Mouse (Mus musculus) E14TG2a.4 (cell line): ENCODE results near the gene Agap1.

Experiments
- H3K27me3 ChIP-seq: 2 replicates; pipeline ENCODE4 v1.6.1; 2014; ENCODE audit warnings: low read length, control low read depth; ENCODE audit not compliant: insufficient read depth
- H3K36me3 ChIP-seq: 2 replicates; pipeline ENCODE4 v1.6.1; 2014; ENCODE audit warnings: low read length, control low read depth; ENCODE audit not compliant: insufficient read depth
- H3K4me1 ChIP-seq: replicated peaks from 2 replicates; pipeline ENCODE4 v1.6.1; 2014; ENCODE audit warnings: low read depth, low read length, control low read depth
- H3K4me3 ChIP-seq: replicated peaks from 2 replicates; pipeline ENCODE4 v1.5.1; 2014; ENCODE audit warnings: mild to moderate bottlenecking, low read length
- H3K9me3 ChIP-seq: 2 replicates; pipeline ENCODE4 v1.6.1; 2014; ENCODE audit warnings: low read length, control low read depth
- CTCF ChIP-seq: conservative IDR thresholded peaks from 2 replicates; pipeline ENCODE4 v1.5.1; 2014; ENCODE audit warnings: low read length
- NANOG ChIP-seq: IDR thresholded peaks from 2 replicates; pipeline ENCODE4 v1.6.1; 2014; ENCODE audit warnings: borderline replicate concordance, low read length, mixed read lengths
- POU5F1 ChIP-seq: IDR thresholded peaks from 2 replicates; pipeline ENCODE4 v1.6.1; 2014; ENCODE audit warnings: low read length, borderline replicate concordance

Agap1 gene

GRCm38 (mm10) chr1:89541151-89541550, 86.5 kb downstream of the Agap1 start:
- Histone ChIP-seq H3K9me3 (no peaks in the 10 kb centered on the region), H3K4me1 (peaks cover 53% of the 10 kb centered on the region), H3K27me3 (no peaks in the 10 kb centered on the region), H3K4me3 (no peak overlapping the region), H3K36me3 (0 out of 2 replicates have a peak, but pooled peaks cover 3% of the 10 kb centered on the region)
- TF ChIP-seq NANOG (no peak), CTCF (no peak), POU5F1 (no peak)

- peaks cover 52% of the 10 kb centered on the region for H3K4me1 ChIP-seq
- H3K4me3 ChIP-seq: no peak overlapping the region
- H3K9me3 ChIP-seq: no peaks in the 10 kb centered on the region
- H3K27me3 ChIP-seq: no peaks in the 10 kb centered on the region
- no peak for TF ChIP-seq CTCF
- TF ChIP-seq POU5F1: no peak
- TF ChIP-seq NANOG: no peak
- H3K36me3 ChIP-seq: 0 out of 2 replicates have a peak, but pooled peaks cover 3% of the 10 kb centered on the region
These were observed 87.9 kb downstream of the Agap1 start for GRCm38 (mm10) chr1:89542464-89542863.

- TF ChIP-seq CTCF (no peak), POU5F1 (no peak), NANOG (no peak)
- H3K36me3 ChIP-seq: 0 out of 2 replicates have a peak, but pooled peaks cover 3% of the 10 kb centered on the region
These were observed 88.7 kb downstream of the Agap1 start for GRCm38 (mm10) chr1:89543312-89543711.

GRCm38 (mm10) chr1:89544094-89544493, 89.5 kb downstream of the Agap1 start:
- Histone ChIP-seq H3K4me3 (no peak overlapping the region), H3K9me3 (no peaks in the 10 kb centered on the region), H3K4me1 (peaks cover 51% of the 10 kb centered on the region), H3K27me3 (no peaks in the 10 kb centered on the region), H3K36me3 (0 out of 2 replicates have a peak, but pooled peaks cover 3% of the 10 kb centered on the region)
- TF ChIP-seq CTCF (no peak), NANOG (no peak), POU5F1 (no peak)

More at GRCm38 (mm10) chr1:89543312-89543711, 88.7 kb downstream of the Agap1 start:
- H3K9me3 ChIP-seq: no peaks in the 10 kb centered on the region
- H3K4me1 ChIP-seq: peaks cover 53% of the 10 kb centered on the region
- H3K4me3 ChIP-seq: no peak overlapping the region
- no peaks in the 10 kb centered on the region for H3K27me3 ChIP-seq

- Histone ChIP-seq H3K9me3 (no peaks in the 10 kb centered on the region), H3K36me3 (0 out of 2 replicates have a peak, but pooled peaks cover 2% of the 10 kb centered on the region), H3K27me3 (no peaks in the 10 kb centered on the region), H3K4me3 (no peak overlapping the region), H3K4me1 (peaks cover 50% of the 10 kb centered on the region)
- no peak for TF ChIP-seq CTCF
- TF ChIP-seq POU5F1: no peak
- TF ChIP-seq NANOG: no peak
These were observed 90.5 kb downstream of the Agap1 start for GRCm38 (mm10) chr1:89545099-89545498.

- Histone ChIP-seq H3K36me3 (no peaks in the 10 kb centered on the region), H3K4me1 (peaks cover 29% of the 10 kb centered on the region), H3K9me3 (no peaks in the 10 kb centered on the region), H3K4me3 (no peak overlapping the region), H3K27me3 (no peaks in the 10 kb centered on the region)
- TF ChIP-seq NANOG (no peak), POU5F1 (no peak), CTCF (no peak)
These were observed 93.2 kb downstream of the Agap1 start for GRCm38 (mm10) chr1:89547525-89548504.

- Histone ChIP-seq H3K4me1 (peaks cover 27% of the 10 kb centered on the region), H3K36me3 (no peaks in the 10 kb centered on the region), H3K9me3 (no peaks in the 10 kb centered on the region), H3K4me3 (no peak overlapping the region), H3K27me3 (no peaks in the 10 kb centered on the region)
- TF ChIP-seq NANOG: no peak
These were observed 95.7 kb downstream of the Agap1 start for GRCm38 (mm10) chr1:89550061-89550869.

GRCm38 (mm10) chr1:89552470-89552869, 97.9 kb downstream of the Agap1 start:
- Histone ChIP-seq H3K4me3 (no peak overlapping the region), H3K27me3 (no peaks in the 10 kb centered on the region), H3K4me1 (peaks cover 25% of the 10 kb centered on the region), H3K9me3 (no peaks in the 10 kb centered on the region), H3K36me3 (peaks cover 2% of the 10 kb centered on the region; the same call in 1 of the 2 replicates)
- TF ChIP-seq POU5F1: no peak
- TF ChIP-seq CTCF: no peak
- TF ChIP-seq NANOG: no peak
